Mouse (Mus musculus) liver, embryonic 18 days (tissue): Measurements from ENCODE around the gene Mpzl1. TPM values are rescaled to one million over a fixed set of nuclear protein-coding genes. Genes with fewer than 3 reads are reported as not detected.

ENCODE experiments used
- polyA plus RNA-seq: library from polyadenylated mRNA; depleted of rRNA; stranded (reverse); fragments of >200 nt; gene quantifications from 2 replicates; pipeline ENCODE4 v1.2.3, GENCODE M21; 2012; rRNA removed

The Mpzl1 gene
- 18.5 and 19.2 TPM in 2 replicates for polyA plus RNA-seq

DNA sequence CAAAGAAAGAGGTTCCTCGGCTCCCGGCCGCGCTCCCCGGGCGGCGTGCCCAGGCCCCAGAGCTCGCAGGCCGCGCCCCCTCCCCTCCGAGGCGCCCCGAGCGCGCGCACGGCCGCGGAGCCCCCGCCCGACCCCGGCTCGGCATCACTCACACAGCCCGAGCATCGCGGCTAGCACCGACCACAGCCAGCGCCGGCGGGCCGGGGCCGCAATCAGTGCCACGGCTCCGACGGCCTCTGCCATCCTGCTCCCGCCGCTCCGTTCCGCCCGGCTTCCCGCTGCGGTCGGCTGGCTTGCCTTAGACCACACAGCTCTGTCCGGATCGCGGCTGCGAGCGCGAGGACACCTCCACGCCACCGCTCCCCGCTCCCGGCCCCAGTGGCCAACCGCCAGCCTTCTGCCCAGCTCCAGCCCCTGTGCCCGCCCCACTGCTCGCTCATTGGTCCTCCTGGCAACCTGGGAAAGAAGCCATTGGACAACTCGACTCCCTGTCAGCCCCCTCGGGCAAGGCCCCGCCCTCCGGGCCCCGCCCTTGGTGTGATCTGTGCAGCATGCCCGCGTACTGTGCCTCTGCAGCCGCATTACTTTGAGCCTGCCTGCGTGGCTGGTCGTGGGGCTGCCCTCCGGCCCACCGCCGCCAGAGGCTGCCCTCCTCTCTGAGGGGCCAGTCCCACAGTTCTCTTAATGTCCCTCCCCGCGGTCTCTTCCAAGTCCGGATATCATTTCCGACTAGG is at the start of gene Mpzl1:
Gene Mpzl1, minus strand, starts transcription at position 388 of the 734 bp plus-strand sequence.

Other genes starting within 250 kb of the Mpzl1 start
- 27.3 and 28.7 TPM in 2 replicates for gene Dcaf6, start 174.1 kb downstream of the Mpzl1 start, polyA plus RNA-seq
- 144 and 187 TPM in 2 replicates for gene Mpc2, start 173.9 kb downstream of the Mpzl1 start, polyA plus RNA-seq
- 0.07 and 0.21 TPM in 2 replicates for gene Adcy10, start 149.4 kb downstream of the Mpzl1 start, polyA plus RNA-seq
- gene Rcsd1, start 75.2 kb upstream of the Mpzl1 start, polyA plus RNA-seq = 17.2 and 18.5 TPM in 2 replicates
- 95.4 and 101 TPM in 2 replicates for gene Creg1, start 129.2 kb upstream of the Mpzl1 start, polyA plus RNA-seq
- gene Cd247, start 154.1 kb upstream of the Mpzl1 start, polyA plus RNA-seq = 0.19 and 0.20 TPM in 2 replicates